Mouse (Mus musculus): ENCODE data around the gene Rabl6. TPM values are rescaled to one million over a fixed set of nuclear protein-coding genes. Genes with fewer than 3 reads are reported as not detected.

Gene Rabl6
- polyA plus RNA-seq, 1 experiment from 2014 or later, result 69.6 TPM

DNA sequence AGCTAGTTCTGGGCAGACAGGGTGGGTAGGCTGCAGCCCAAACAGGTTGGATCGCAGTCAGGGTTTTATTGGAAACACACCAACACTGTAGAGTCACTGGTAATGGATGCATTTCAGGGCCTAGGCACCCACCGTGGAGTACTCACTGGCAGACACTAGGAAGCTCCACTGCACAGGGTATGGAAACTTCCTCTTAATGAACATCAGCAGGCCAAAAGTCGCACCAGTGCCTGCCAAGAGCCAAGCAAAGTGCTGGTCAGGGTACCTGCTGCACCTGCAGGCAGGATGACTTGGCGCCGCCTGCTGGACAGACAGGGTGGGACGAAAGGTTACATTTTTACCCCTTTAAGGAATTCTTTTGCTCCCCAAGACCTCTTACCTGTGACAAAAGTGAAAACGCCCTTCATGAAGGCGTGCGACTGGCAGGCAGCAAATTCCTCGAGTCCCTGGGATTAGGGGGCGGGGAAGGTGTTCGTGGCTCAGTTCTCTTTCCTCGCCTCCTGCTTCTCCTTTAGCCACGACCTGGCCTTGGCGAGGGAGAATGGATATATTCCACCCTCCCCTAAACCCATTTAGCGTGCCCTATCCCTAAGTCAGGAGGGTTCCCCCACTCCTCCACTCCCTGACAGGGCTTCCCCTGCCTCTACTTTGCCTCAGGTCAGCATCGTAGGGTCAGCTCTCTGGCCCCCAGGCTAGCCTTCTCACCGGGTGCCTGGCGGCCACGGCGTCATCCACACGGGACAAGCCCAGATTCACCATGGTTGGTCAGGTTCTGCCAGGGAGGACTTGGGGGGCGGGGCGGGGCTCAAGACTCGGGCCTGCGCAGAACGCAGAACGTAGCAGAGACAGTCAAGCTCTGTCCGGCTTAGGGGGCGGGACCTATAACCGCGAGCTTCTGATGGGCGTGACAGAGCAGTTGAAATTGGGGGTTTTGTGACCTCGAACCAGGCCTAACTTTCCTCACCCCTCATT is 13.2 kb upstream of the Rabl6 start, which contains the start of gene Tmem141:
Gene Tmem141 (minus strand): TSS at position 777 of the 972 bp plus-strand sequence.
- Histone ChIP-seq H3K4me1 (peaks cover 13% of the 10 kb centered on the region), H3K36me3 (no peaks in the 10 kb centered on the region), H3K4me3 (peak within 1 kb of the TSS; percentile 66), H3K27me3 (ENCODE audit: insufficient read depth, poor library complexity, severe bottlenecking) (peaks cover 56% of the 10 kb centered on the region), H3K9me3 (no peaks in the 10 kb centered on the region), H3K27ac (peak within 1 kb of the TSS; percentile 83)
- WGBS, result 6% methylated on average over 34 of the region's 34 CpGs
- peak; percentile 95 for DNase-seq (ENCODE audit: low spot score)

GRCm38 (mm10) chr2:25620852-25621228 is 12.5 kb upstream of the Rabl6 start:
- no peaks in the 10 kb centered on the region for H3K9me3 ChIP-seq
- H3K27me3 ChIP-seq (ENCODE audit: insufficient read depth, poor library complexity, severe bottlenecking), result peaks cover 63% of the 10 kb centered on the region
- no peaks in the 10 kb centered on the region for H3K36me3 ChIP-seq
- 0 out of 2 replicates have a peak overlapping the region, but pooled peaks have one; percentile 83 for H3K27ac ChIP-seq
- no peak for DNase-seq (ENCODE audit: low spot score)
- H3K4me3 ChIP-seq, result no peak overlapping the region
- H3K4me1 ChIP-seq, result peaks cover 18% of the 10 kb centered on the region
- WGBS, result 85% methylated on average over 4 of the region's 4 CpGs

DNA sequence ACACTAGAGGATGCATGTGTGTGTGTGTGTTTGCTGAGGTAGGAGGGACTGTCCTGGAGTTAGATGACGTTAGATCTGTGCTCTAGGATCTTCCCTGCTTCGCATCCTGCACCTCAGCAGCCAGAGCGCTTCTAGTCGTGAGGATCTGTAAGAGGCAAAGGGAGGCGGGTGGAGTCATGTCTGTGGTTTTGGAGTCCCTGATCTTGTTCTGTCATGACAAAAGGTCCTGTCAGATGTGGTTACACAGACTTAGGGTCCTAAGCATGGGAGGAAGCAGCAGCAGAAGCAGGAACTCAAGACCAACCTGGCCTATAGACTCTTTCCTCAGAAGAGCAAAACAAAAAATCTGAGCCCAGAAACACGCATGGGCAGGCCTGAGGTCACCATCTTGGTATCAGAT is 12.1 kb upstream of the Rabl6 start:
- H3K4me3 ChIP-seq, result no peak overlapping the region
- no peaks in the 10 kb centered on the region for H3K9me3 ChIP-seq
- 72% methylated on average over 6 of the region's 6 CpGs for WGBS
- DNase-seq (ENCODE audit: low spot score), result no peak
- H3K27me3 ChIP-seq (ENCODE audit: insufficient read depth, poor library complexity, severe bottlenecking), result peaks cover 67% of the 10 kb centered on the region
- peaks cover 18% of the 10 kb centered on the region for H3K4me1 ChIP-seq
- no peak overlapping the region for H3K27ac ChIP-seq
- no peaks in the 10 kb centered on the region for H3K36me3 ChIP-seq

DNA sequence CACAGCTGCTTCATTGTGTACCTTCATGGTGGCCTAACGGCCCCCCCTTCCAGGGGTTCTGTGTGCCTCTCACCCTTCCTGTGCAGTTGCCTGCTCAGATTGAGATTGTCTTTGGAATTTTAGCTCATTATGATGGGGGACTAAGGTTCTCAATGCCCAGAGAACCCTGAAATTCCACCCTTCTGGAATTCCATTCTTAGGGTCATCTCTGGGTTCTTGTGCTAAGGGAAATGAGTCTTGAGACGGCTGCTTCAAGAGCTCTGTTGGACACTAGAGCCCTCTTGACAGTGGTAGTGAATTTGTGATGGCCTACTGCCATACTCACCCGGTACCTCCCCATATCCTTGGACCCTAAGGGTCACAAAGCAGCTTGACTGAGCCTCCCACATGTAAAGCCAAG is 9.3 kb upstream of the Rabl6 start, which contains the start of gene Ccdc183:
Gene Ccdc183 (minus strand): TSS at position 101 of the 400 bp plus-strand sequence.
- Histone ChIP-seq H3K27ac (no peak within 1 kb of the TSS), H3K4me1 (peaks cover 18% of the 10 kb centered on the region), H3K4me3 (peak within 1 kb of the TSS; percentile 16; the same call in 1 of the 2 replicates), H3K27me3 (ENCODE audit: insufficient read depth, poor library complexity, severe bottlenecking) (peaks cover 85% of the 10 kb centered on the region), H3K36me3 (no peaks in the 10 kb centered on the region), H3K9me3 (no peaks in the 10 kb centered on the region)
- 79% methylated on average over 3 of the region's 3 CpGs for WGBS
- DNase-seq (ENCODE audit: low spot score), result no peak

DNA sequence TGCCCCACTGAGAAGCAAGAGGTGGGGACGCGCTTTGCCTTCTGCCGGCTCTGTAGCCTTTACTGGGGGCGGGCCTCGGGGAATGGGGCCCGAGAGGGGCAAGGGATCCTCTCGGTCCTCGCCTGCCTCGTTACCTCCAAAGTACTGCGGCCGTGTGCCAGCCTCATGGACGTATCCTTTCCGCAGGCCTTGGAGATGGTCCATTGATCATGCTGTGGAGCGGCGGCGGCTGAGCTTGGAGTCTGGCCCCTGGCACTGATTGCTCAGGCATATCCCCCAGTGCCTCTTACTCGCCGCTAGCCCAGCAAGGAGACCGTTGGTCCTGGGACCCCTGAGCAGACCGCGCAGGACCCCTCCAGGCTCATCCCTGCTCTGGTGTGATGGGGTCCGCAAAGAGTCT is 8.1 kb upstream of the Rabl6 start:
- H3K27me3 ChIP-seq (ENCODE audit: insufficient read depth, poor library complexity, severe bottlenecking), result peaks cover 97% of the 10 kb centered on the region
- H3K4me3 ChIP-seq, result peak overlapping the region; percentile 16
- DNase-seq (ENCODE audit: low spot score), result no peak

DNA sequence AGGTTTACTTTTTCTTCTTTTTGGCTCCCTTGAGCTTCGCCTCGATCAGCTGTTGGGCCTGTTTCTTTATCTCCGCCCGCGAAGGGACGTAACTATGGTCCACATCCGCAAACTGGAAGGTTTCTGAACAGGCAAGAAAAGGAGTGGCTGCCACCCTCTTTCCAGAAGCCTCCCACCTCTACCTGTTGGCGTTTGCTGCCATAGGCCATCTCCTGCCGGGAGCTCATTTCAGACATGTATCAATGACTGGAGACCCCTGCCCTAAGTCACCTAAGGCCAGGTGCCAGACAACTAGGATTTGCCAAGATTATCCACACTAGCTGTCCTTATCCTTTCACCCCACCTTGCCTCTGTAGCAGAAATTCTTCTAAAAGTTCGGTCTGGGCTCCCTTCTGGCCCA is 350 bp upstream of the Rabl6 start:
- H3K9me3 ChIP-seq, result no peaks in the 10 kb centered on the region
- H3K27ac ChIP-seq, result peak overlapping the region; percentile 98
- peaks cover 50% of the 10 kb centered on the region for H3K27me3 ChIP-seq (ENCODE audit: insufficient read depth, poor library complexity, severe bottlenecking)
- no peak for DNase-seq (ENCODE audit: low spot score)
- H3K4me1 ChIP-seq, result peaks cover 18% of the 10 kb centered on the region
- peak overlapping the region; percentile 94 for H3K4me3 ChIP-seq
- H3K36me3 ChIP-seq, result peaks cover 6% of the 10 kb centered on the region; the same call in 1 of the 2 replicates
- WGBS, result 68% methylated on average over 10 of the region's 10 CpGs

More for the DNA sequence above, 8.1 kb upstream of the Rabl6 start:
- Histone ChIP-seq H3K36me3 (no peaks in the 10 kb centered on the region), H3K27ac (no peak overlapping the region), H3K4me1 (peaks cover 12% of the 10 kb centered on the region), H3K9me3 (no peaks in the 10 kb centered on the region)
- 17% methylated on average over 22 of the region's 22 CpGs for WGBS

GRCm38 (mm10) chr2:25602526-25602925 is 5.8 kb downstream of the Rabl6 start:
- Histone ChIP-seq H3K9me3 (no peaks in the 10 kb centered on the region), H3K27ac (no peak overlapping the region), H3K27me3 (ENCODE audit: insufficient read depth, poor library complexity, severe bottlenecking) (no peaks in the 10 kb centered on the region), H3K36me3 (peaks cover 66% of the 10 kb centered on the region), H3K4me3 (no peak overlapping the region), H3K4me1 (peaks cover 15% of the 10 kb centered on the region)
- DNase-seq (ENCODE audit: low spot score), result no peak
- 90% methylated on average over 5 of the region's 5 CpGs for WGBS

GRCm38 (mm10) chr2:25600037-25600436 is 8.3 kb downstream of the Rabl6 start:
- H3K9me3 ChIP-seq, result no peaks in the 10 kb centered on the region
- H3K36me3 ChIP-seq, result peaks cover 91% of the 10 kb centered on the region
- H3K4me1 ChIP-seq, result 0 out of 2 replicates have a peak, but pooled peaks cover 3% of the 10 kb centered on the region
- 93% methylated on average over 2 of the region's 2 CpGs for WGBS
- no peak overlapping the region for H3K27ac ChIP-seq
- no peak for DNase-seq (ENCODE audit: low spot score)
- no peak overlapping the region for H3K4me3 ChIP-seq
- H3K27me3 ChIP-seq (ENCODE audit: insufficient read depth, poor library complexity, severe bottlenecking), result no peaks in the 10 kb centered on the region

GRCm38 (mm10) chr2:25598749-25599148 is 9.6 kb downstream of the Rabl6 start:
- H3K9me3 ChIP-seq, result no peaks in the 10 kb centered on the region
- no peak overlapping the region for H3K27ac ChIP-seq
- DNase-seq (ENCODE audit: low spot score), result no peak
- H3K27me3 ChIP-seq (ENCODE audit: insufficient read depth, poor library complexity, severe bottlenecking), result no peaks in the 10 kb centered on the region
- 81% methylated on average over 1 of the region's 1 CpGs for WGBS
- peaks cover 93% of the 10 kb centered on the region for H3K36me3 ChIP-seq
- no peak overlapping the region for H3K4me3 ChIP-seq
- H3K4me1 ChIP-seq, result 0 out of 2 replicates have a peak, but pooled peaks cover 3% of the 10 kb centered on the region

DNA sequence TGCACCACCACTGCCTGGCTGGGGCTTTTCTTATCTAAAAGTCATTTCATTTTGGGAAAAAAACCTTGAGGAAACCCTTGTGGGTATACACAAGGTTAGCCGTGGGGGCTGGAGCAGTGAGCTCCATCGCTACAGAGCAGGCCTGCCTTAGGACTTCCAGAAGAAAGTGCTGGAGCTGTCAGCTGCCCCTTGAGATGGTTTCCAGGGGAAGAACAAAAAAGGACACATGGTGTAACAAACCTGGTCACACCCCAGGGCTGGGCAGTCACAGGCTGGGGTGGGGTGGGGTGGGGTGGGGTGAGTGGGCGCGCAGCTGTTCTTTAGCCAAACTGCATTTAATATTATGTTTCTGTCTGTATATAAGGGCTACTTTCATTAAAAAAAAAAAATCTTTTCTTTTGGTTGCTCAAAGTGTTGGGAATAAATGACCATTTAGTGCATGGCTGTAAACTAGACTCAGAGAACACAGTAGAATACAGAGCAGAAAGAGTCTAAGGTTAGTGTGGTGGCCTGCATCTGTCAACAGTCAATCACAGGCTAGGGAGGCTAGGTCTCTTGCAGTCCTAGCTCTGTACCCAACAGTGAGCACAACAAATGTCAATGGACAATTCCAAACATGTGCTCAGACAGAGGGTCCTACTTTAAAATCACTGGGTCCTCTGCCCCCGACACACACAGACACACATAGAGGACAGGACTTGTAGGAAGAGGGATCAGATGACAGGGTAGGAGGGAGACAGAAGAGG is 11.4 kb downstream of the Rabl6 start:
- H3K9me3 ChIP-seq, result no peaks in the 10 kb centered on the region
- WGBS, result 89% methylated on average over 5 of the region's 5 CpGs
- peaks cover 95% of the 10 kb centered on the region for H3K36me3 ChIP-seq
- DNase-seq (ENCODE audit: low spot score), result no peak
- H3K27me3 ChIP-seq (ENCODE audit: insufficient read depth, poor library complexity, severe bottlenecking), result no peaks in the 10 kb centered on the region
- 0 out of 2 replicates have a peak, but pooled peaks cover 3% of the 10 kb centered on the region for H3K4me1 ChIP-seq
- H3K27ac ChIP-seq, result no peak overlapping the region
- no peak overlapping the region for H3K4me3 ChIP-seq

GRCm38 (mm10) chr2:25591863-25592262 is 16.5 kb downstream of the Rabl6 start:
- no peak overlapping the region for H3K4me3 ChIP-seq
- WGBS, result 82% methylated on average over 2 of the region's 2 CpGs
- DNase-seq (ENCODE audit: low spot score), result no peak
- H3K4me1 ChIP-seq, result peaks cover 8% of the 10 kb centered on the region
- H3K9me3 ChIP-seq, result no peaks in the 10 kb centered on the region
- no peaks in the 10 kb centered on the region for H3K27me3 ChIP-seq (ENCODE audit: insufficient read depth, poor library complexity, severe bottlenecking)
- no peak overlapping the region for H3K27ac ChIP-seq
- peaks cover 93% of the 10 kb centered on the region for H3K36me3 ChIP-seq

- Histone ChIP-seq H3K9me3 (no peaks in the 10 kb centered on the region), H3K4me3 (no peak overlapping the region), H3K27me3 (ENCODE audit: insufficient read depth, poor library complexity, severe bottlenecking) (no peaks in the 10 kb centered on the region), H3K27ac (no peak overlapping the region), H3K4me1 (peaks cover 11% of the 10 kb centered on the region), H3K36me3 (peaks cover 97% of the 10 kb centered on the region)
- no peak for DNase-seq (ENCODE audit: low spot score)
- WGBS, result 86% methylated on average over 8 of the region's 8 CpGs
Observed at GRCm38 (mm10) chr2:25588227-25588907, 20.0 kb downstream of the Rabl6 start.

Data from heart, embryonic 10.5 days (tissue).